Mouse (Mus musculus): ENCODE measurements around the gene Igfn1.
A peak's percentile ranks its signal among the peaks of the same experiment; 100 is the strongest.

Gene Igfn1

DNA sequence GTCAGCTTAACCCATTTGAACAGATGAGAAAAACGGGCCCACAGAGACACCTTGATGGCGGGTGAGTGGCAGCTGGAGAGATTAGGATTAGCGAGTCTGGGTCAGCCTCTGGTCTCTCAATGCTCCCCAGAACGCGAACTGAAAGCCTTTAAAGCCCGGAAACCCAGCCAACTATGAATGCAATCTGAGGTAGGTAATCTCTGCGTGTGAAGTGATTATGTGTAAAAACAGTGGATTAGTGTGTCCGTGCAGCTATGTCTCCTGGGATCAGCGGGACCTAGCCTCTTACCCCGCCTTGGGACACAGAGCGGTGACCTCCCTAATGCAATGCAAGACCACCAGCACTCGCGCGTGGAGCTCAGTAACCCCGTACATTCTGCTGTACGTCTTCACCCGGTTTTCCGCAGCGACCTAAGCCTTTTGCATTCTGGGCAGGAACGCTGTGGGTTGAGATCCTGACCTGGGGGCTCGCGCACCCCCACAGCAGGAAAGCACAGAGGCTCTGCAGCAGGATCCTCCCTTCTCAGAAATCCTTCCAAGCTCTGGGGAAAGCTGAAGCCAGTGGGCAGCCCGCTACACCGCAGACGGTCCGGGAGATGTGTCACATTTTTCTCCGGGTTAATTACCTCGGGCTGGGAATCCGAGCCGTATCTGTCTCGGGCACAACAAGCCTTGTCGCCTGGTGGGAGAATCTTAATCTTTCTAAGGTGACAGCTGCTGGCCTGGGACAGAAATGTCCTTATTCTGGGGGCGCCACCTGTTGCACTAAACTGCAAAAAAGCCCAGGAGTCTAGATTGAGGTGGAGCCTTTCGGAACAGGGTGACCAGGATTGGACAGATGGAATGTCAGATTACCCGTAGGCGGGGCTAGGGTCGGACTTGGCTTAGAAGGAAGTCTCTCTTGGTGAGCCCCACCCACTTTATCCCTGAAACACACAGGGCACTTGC is 1.3 kb upstream of the Igfn1 start, which contains the start of gene Tmem9:
Gene Tmem9, plus strand, starts transcription at position 940 of the 948 bp plus-strand sequence.
- DNase-seq: peak; percentile 39

DNA sequence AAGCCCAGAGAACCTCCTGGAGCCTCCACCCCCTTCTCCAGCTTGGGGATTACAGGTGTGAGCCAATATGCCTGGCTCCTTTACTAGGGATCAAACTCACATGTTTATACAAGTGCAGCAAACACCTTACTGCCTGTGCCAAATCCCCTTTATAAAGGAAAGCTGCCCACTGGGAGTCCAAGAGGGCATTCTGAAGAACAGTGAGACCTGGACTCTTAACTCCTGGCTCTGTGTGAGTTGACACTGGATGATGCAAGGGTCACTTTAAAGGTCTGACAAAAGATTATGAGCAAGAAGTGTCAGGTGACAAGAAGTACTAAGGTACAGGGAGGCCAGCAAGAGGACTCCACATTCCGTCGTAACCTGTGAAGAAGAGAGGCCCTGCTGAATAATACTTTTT is 4.7 kb downstream of the Igfn1 start:
- no peak for DNase-seq

DNA sequence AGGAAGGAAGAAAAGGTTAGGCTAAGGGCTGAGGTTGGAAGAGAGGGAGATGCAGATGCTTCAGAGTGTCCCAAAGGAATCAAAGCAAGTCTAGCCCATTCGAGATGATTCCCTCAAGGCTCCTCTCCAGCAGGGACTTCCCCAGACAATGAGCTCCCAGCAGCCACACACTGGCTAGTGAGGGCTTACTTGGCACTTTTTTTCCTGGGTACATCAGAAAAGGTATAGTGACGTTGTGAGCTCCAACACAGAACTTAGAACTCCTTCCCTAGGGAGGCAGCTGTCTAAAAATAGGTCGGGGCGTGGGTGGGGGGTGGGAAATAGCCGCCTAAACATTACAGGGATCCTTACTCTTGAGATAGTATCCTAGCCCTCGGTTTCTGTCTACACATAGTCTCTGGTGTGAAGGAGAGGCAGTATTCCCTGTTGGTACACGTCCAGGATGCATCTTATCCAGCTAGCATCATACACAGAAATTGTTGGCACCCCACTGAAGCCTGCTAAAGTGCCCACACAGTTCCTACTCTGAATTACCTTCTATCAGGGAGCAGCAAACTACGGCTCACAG is 6.3 kb downstream of the Igfn1 start:
- no peak for DNase-seq

DNA sequence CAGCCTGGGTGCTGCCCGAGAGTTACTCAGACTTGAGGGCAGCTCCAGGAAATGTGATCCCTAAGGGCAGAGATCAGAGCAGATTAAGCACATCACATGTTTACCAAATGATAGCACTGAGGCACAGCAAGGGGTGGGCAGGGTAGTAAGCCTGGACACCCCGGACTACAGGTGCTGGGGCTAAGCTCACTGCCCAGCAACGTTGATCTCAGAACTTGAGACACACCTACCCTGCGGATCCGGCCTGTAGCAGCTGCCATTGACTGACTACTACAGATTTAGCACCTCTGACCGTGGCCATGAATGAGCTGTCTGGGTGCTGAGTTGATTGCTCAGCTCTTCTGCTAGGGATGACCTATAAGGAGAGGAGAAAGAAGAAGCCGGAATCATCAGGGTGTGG is 8.6 kb downstream of the Igfn1 start:
- DNase-seq: no peak

DNA sequence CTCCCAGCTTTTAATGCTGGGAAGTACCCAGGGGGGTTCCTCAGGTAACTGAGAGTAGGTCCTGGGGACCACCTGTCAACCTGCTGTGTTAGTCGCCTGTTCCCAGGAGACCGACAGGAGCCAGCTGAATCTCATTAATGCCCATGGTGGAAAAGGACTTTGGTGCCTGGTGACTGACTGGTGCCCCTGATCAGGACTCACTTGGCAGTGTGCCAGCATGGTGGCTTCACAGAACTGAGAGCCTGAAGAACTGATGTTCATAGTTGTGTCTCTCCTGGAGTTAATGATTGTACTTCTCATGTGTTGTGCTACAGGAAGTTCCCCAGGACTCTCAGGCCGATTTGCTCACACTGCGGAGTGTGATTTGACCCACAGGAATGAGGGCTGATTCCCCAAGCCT is 12.7 kb downstream of the Igfn1 start:
- DNase-seq: no peak

DNA sequence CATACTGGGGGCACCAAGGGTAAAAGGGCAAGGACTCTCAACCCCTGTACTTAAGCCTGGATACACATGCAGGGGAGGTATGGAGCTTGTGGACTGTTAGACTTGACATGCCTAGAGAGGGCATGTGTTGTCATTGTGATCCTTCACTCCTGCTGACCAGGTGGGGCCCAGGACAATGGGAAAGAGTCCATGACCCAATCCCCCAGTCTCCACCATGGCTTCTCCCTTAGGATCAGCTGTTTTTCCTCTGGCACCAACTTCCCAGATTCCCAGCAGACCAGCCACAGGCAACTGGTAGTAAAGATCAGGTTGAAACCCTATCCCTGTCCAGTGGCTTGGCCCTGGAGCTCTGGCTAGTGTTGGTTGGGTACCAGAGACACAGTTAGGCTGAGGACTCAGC is 16.3 kb downstream of the Igfn1 start:
- no peak for DNase-seq

DNA sequence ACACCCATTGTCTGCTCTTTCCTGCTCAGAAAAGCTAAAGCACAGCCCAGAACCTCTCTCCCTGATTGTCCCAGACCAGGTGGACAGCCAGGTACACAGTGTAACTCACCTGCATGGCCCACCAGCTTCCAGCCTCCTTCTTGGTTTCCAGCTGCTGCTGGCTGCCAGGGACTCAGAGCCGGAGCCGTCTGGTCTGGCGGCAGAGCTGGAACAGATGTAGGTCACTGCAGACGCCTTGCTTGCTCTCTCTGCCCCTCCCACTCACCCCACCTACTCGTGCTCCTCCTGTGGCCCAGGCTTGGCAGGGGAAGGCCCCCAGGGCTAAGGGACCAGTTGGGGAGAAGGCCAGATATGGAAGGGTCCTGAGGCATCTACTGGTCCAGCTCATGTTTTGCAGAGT is 22.0 kb downstream of the Igfn1 start:
- DNase-seq: no peak

DNA sequence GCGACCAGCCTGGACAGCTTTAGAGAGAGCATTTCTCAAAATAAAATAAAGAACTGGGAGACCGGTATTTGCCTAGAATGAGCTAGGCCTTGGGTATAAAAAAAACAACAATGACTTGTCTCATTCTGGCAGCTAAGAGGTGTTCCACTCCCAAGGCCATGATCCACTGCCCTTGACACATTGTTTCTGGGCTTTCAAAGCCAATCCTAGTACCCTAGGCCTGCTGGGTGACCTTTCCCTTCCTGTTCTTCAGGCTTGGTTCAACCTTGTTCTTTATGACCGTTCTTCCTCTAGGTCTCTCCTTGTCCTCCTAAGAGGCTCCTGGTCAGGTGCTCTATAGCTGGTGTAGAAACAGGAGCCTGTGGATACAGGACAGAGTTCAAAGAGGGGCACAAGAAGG is 33.6 kb downstream of the Igfn1 start:
- no peak for DNase-seq

DNA sequence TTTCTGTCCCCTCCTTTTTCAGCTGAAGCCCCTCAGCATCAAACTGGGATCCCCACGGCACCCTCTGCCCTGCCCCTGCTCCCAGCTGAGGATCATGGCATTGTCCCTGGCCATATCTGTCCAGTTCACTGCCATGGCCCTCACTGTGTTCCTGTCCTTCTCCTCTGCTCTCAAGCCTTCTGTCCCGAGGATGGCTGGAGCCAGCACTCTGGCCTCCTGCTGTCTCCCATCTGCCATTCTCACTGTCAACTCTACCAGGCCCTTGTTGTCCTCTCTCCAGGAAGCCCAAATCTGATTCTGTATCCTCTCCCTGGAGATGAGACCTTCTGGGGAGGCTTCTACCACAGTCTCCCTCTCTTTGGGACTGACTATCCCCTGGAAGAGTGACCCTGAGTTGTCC is 35.7 kb downstream of the Igfn1 start:
- DNase-seq: no peak

DNA sequence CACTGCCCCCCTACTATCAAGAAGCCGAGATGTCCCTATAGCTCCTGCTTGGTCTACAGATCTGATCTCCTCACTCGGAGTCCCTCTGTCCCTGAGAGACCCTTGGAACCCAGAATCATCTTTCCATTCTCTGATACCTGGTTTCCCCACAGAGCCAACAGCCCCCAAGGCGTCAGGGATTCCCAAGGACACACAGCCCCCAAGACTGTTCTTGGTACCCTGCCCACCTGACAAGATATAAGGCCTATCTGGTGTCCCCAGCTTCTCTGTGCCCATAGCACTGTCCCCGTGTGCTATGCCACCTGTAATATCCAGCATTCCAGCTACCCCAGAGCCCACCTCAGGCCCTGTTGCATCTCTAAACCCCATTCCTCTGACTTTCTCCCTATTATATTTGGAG is 38.4 kb downstream of the Igfn1 start:
- DNase-seq: no peak

DNA sequence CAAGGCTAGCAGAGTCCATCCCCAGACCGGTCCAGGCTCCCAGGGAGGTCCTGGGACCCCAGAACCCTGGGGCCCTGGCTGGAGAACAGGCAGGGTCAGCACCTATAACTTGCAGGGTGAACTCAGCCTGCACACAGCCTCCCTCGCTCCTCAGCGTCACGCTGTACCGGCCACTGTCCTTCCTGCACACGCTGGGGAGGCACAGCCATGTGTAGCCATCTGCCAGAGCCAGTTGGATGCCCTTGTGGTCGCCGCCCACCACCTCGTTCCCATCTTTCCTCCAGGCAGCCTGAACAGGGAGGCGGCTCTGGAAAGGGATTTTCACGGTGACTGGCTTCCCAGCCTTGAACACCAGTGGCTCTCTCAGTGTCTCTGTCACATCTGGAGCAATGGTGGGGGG is 41.6 kb downstream of the Igfn1 start:
- no peak for DNase-seq

DNA sequence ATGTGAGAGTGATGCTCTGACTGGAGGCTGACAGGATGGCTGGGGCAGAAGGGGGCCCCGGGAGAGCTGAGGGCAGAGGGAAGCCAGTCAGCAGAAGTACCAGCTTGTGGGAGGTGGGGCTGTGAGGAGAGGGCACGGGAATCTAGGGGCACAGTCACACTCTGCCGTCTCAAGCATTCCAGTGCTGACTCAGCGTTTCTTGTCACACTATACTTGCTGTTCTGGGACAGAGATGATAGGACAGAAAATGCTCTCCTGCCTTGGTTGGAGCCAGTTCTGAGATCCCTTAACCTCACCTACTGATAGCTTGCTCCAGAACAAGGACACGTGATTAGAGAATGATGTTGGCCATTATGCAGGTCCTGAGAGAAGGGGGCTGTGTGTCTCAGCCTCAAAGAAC is 43.0 kb downstream of the Igfn1 start:
- peak; percentile 16 for DNase-seq

DNA sequence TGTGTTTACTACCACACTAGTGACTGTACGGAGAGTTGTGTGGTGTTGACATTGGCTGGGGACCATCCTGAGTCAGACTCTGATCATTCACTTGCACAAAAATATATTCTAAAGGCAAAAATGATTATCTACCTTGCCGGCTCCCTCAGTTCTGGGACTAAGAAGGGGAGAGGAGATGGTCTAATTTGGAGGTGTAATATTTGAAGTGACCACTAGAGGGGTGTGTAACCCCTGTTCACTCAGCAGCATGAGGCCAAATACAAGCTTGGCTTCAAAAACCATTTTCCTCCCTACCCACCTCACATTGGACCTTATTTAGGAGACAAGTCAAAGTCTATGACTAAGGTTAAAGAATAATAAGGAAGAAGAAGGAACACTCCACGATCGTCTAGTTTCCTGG is 47.7 kb downstream of the Igfn1 start:
- DNase-seq: peak; percentile 11

DNA sequence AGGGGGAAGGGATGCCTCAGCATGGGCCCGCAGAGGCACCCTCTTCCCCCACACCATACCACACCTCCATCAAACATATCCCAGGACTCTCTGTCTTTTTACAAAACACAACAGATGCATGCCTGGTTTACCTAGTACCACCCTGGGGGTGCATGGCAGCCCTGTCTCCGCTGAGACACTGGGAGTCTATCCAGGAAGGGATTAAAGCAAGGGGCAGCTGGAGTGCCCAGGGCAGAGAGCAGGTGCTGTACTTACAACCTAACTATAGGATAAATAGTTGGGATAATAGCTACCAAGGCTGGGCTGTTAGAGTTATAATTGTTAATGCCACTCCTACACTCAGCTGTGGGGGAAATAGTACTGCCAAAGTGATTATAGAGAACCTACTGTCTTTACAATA is 57.3 kb downstream of the Igfn1 start:
- DNase-seq: no peak

DNA sequence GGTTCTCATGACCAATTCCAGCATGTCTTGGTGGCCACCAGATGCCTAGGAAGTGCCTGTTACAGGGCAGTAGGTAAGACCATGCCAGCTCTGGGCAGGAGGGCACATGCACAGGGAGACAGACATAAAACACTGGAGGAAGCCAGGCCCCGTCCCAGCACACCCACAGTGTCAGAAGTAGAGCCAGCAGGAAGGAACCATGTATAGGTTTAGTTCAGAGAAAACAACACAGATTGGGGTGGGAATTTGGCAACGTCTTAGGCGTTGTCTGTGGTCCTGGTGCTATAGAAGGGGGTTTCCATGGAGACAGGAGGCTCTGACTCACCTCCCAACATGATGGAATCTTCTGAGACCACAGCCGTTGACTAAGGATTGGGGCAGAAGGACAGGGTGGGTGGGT is 59.9 kb downstream of the Igfn1 start:
- no peak for DNase-seq

DNA sequence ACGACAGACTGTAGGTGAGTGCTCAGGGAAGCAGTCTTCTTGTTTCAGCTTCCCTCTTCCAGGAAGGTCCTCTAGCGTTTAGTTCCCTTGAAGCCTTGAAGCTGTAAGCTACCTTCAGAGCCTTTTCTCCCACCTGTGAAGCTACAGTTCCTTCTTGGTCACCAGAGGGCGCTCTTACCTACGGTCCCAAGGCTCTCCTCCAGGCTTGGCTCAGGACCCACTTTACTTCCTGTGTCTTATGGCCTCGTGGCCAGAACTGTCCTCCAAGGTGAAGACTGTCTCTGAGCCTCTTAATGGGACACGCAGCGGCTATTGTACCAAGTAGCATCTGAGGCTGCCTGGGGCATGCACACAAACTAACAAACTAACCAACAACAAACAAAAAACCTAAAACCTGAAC is 60.4 kb downstream of the Igfn1 start:
- peak; percentile 61 for DNase-seq

DNA sequence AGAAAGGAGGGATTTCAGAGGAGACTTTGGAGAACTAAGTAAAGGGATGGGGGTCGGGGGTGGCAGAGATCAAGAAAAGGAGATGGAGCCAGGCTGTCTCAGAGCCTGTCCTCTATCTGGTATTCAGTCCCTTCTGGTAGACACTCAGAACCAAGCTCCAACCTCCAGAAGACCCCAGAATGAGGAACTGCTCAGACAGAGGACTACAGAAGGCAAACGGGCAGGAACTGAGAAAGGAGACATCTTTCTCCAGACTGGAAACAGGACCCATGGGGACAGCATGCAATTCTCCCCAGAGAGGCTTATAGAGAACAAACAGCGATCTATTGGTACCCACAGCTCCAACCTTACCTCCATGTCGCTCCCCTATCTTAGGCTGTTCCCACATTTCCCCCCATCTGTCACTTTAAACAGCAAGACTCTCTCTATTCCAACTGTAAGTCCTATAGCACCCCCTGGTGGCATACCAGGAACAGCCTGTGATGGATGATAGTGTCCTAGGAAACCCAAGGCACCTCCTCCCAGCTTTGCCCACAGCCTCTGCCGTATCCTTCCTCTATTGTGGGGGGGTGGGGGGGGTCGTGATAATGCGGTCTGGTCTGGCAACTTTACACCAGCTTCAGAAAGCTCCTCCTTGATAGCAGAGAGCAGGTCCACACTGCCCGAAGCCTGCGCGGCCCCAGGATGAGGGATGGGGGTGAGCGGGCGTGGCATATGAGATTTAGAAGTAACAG is 61.4 kb downstream of the Igfn1 start:
- peak; percentile 78 for DNase-seq

DNA sequence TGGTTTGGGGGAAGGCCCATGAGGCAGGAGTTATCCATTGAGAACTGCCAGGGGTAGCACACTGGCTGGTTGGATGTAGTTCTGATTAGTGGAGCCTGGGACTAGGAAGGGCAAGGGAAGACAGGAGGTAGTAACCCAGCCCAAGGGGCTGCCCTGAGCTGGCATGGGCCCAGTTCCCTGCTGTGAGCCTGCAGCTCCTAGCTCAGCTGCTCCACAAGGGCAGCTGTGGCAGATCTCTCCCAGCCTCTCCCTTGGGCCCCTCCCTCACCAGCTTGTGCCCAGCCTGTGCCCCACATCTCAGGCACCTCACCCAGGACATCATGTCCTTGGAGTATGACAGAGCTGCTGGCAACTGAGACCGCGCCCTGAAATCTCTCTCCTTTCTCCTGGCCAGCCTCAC is 62.4 kb downstream of the Igfn1 start:
- DNase-seq: no peak

DNA sequence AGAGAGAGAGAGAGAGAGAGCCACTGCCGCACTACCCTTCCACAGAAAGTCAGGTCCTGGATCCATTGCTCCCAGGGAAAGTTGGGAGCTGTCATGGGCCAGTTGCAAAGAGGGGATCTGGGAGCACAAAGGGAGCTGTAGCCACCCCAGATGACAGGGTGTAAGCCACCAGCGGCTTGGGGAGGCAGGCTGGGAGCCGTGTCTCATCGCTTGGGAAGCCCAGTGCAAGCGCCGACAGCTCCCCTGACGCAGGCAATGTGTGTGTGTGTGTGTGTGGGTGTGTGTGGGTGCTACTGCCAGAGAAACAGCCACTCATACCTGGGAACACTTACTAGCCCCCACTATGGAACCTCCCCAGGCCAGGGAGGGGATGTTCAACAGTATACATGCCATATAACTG is 64.0 kb downstream of the Igfn1 start:
- no peak for DNase-seq

DNA sequence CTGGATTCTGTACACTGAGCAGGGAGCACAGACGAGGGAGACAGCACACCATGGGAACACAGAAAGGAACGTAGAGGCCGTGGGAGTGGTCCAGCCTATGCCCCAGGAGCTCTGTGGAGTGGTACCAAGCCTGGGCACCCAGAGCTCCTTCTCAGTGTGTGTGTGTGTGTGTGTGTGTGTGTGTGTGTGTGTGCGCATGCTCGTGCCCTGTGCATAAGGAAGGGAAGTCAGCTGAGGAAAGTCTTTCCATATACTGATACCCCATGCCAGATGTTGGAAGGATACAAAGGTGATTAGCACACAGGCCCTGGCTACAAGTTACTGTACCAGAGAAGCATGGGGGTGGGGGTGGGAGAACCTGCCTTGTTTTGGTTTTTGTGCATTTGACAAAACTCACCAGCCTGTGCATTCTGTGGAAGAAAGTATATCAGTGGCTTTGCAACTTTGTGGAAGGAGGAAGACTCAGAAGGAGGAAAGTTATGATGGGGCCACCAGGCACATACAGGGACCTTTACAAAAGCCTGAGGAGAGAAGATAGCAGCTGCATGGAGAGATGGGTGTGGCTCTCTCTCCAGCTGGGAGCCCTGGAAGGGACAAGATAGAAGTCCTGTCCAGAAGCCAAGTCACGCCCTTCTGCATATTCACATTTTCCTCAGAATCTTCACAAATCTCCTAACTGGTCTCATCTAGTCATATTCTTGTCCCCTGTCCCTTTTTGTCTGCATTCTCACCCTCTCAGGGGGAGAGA is 64.7 kb downstream of the Igfn1 start:
- no peak for DNase-seq

DNA sequence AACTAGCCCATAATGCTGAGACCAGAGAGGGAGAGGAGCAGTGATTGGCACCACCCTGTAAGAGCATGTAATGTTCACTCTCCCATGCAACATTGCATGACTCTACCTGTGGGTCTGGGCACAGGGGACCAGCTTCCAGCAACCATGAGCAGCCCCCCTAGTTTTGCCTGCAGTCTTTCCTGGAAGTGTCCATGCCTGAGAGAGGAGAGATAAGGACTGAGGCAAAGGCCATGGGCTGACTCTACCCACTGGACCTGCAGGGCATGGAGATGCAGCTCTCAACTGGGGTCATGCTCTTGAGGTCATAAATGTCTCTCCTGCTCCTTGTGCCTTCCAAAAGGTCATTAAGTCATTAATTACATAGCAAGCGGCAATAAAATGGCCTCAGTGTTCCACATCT is 70.1 kb downstream of the Igfn1 start:
- DNase-seq: no peak

DNA sequence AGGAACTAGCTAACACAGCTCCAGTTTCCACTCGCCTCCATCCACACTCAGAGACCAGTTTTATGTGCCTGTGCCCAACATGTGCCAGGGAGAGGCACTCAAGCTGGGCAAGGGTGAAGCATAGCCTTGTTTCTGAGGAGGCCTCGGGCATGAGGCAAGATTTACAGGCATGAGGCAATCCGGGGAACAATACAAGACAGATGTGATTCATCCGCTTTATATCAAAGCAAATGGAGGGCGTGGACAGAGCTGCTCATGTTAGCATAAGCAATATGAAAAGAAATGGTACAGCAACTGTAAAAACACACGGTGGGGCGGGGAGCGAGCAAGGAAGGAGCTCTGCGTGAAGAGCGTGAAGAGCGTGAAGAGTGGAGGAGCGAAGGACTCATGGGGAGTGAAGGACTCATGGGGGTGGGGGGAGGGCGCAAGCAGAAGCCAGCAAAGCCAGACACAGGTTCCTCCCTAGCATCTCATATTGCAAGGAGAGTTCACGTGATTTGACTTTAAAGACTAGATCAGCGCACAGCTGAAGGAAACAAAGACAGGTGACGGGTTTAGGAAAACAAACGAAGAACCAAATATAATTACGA is 72.3 kb downstream of the Igfn1 start:
- no peak for DNase-seq

DNA sequence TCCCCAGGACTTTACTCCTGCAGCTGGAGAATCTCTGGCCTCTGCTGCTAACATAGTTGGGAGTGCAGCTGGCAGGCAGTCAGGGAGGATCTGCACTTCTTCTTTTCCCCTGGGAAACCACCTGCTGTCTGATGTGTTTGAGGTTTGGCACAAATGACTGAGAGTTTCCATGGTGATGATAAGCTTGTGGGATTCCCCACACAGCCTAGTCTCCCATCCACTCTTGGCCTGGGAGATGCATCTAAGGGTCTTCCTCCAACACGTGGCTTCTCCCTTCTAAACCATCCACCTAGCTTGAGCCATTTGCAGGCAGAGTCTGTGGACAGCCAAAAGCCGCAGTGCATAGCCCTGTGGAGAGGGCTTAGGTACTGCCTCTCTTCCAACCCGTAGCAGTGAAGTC is 76.3 kb downstream of the Igfn1 start:
- no peak for DNase-seq
